Mouse (Mus musculus) MEL (cell line): ENCODE data around the gene Myl7.

Experiments
- CTCF ChIP-seq, 3 experiments: IDR thresholded peaks in 2 of 3; conservative IDR thresholded peaks in 1 of 3; 2 replicates each; pipeline ENCODE4 v1.5.1; 2011 to 2012; ENCODE audit warnings: low read length in 3 of 3, low read depth in 2 of 3, mild to moderate bottlenecking in 2 of 3, improper control_type of control experiment in 1 of 3, inconsistent platforms in 1 of 3, mixed read lengths in 1 of 3, moderate library complexity in 1 of 3; ENCODE audit not compliant: control insufficient read depth in 1 of 3, insufficient read depth in 1 of 3, poor library complexity in 1 of 3, severe bottlenecking in 1 of 3
- EP300 ChIP-seq, 2 experiments: IDR thresholded peaks; 2 replicates each; pipeline ENCODE4 v1.6.1; 2011; ENCODE audit warnings: improper control_type of control experiment in 2 of 2, low read length in 2 of 2, low read depth in 1 of 2, mild to moderate bottlenecking in 1 of 2
- GATA1 ChIP-seq: IDR thresholded peaks from 2 replicates; pipeline ENCODE4 v1.6.1; 2011; ENCODE audit warnings: low read depth, low read length, improper control_type of control experiment
- MEF2A ChIP-seq: IDR thresholded peaks from 2 replicates; pipeline ENCODE4 v1.6.1; 2014; ENCODE audit warnings: low read depth, mild to moderate bottlenecking, inconsistent platforms, low read length, improper control_type of control experiment; ENCODE audit not compliant: poor library complexity, insufficient replicate concordance, severe bottlenecking; ENCODE audit errors: extremely low read depth
- MXI1 ChIP-seq: IDR thresholded peaks from 2 replicates; pipeline ENCODE4 v1.6.1; 2011; ENCODE audit warnings: mild to moderate bottlenecking, low read depth, low read length, improper control_type of control experiment
- TBP ChIP-seq: IDR thresholded peaks from 2 replicates; pipeline ENCODE4 v1.8.0; 2011; ENCODE audit warnings: low read depth, low read length, improper control_type of control experiment
- USF2 ChIP-seq, 2 experiments: IDR thresholded peaks; 2 replicates each; pipeline ENCODE4 v1.6.1; 2011 to 2012; ENCODE audit warnings: improper control_type of control experiment in 2 of 2, low read length in 2 of 2, borderline replicate concordance in 1 of 2, inconsistent platforms in 1 of 2, low read depth in 1 of 2, mild to moderate bottlenecking in 1 of 2; ENCODE audit not compliant: insufficient read depth in 1 of 2
- ZC3H11A ChIP-seq: IDR thresholded peaks from 2 replicates; pipeline ENCODE4 v1.6.1; 2012; ENCODE audit warnings: low read depth, mild to moderate bottlenecking, inconsistent platforms, low read length, improper control_type of control experiment
- ZKSCAN1 ChIP-seq: IDR thresholded peaks from 2 replicates; pipeline ENCODE4 v1.6.1; 2012; ENCODE audit warnings: low read depth, mild to moderate bottlenecking, inconsistent platforms, low read length, improper control_type of control experiment, moderate library complexity

DNA sequence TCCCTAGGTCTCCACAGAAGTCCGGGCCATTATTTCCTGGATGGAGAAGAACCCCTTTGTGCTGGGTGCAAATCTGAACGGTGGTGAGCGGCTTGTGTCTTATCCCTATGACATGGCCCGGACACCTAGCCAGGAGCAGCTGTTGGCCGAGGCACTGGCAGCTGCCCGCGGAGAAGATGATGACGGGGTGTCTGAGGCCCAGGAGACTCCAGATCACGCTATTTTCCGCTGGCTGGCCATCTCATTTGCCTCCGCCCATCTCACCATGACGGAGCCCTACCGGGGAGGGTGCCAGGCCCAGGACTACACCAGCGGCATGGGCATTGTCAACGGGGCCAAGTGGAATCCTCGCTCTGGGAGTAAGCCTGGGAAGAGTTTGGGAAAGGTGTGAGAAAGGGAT is 28.5 kb downstream of the Myl7 start:
- TF ChIP-seq ZC3H11A (no peak), EP300 (IDR thresholded peaks at IDR 0.05; ENCODE audit: low read depth in 1 of 2, low read length in 2 of 2) (no peak), CTCF (IDR thresholded peaks at IDR 0.05 in 2 of 3, conservative IDR thresholded peaks at IDR 0.05 in 1 of 3; ENCODE audit: control insufficient read depth in 1 of 3, insufficient read depth in 1 of 3, low read depth in 2 of 3, low read length in 3 of 3, poor library complexity in 1 of 3, severe bottlenecking in 1 of 3) (no peak), ZKSCAN1 (no peak), TBP (no peak), MXI1 (no peak), GATA1 (no peak), USF2 (IDR thresholded peaks at IDR 0.05; ENCODE audit: borderline replicate concordance in 1 of 2, insufficient read depth in 1 of 2, low read depth in 1 of 2, low read length in 2 of 2) (no peak), MEF2A (no peak)
